Mouse (Mus musculus) lung, postnatal 0 days (tissue): Measurements from ENCODE around the gene Impdh2.

Source experiments
- CTCF ChIP-seq: IDR thresholded peaks from 2 replicates; pipeline ENCODE4 v1.5.1; 2016; ENCODE audit warnings: antibody characterized with exemption, mild to moderate bottlenecking
- EP300 ChIP-seq: IDR thresholded peaks from 2 replicates; pipeline ENCODE4 v1.6.1; 2016; ENCODE audit warnings: antibody characterized with exemption, mild to moderate bottlenecking, control low read depth

- no peak for TF ChIP-seq CTCF
- no peak for TF ChIP-seq EP300
Measured at GRCm38 (mm10) chr9:108591462-108591861, 31.4 kb downstream of the Impdh2 start.
